Mouse (Mus musculus): ENCODE measurements around the gene Gm4565. TPM values are rescaled to one million over a fixed set of nuclear protein-coding genes. Genes with fewer than 3 reads are reported as not detected.
"Not testable (repeated sequence)": the region's sequence is repeated elsewhere in the genome, so short reads cannot be mapped to it uniquely, and the experiment has no call there.

Gene Gm4565
- not detected in 2 replicates for polyA plus RNA-seq (2012; ENCODE audit: insufficient read depth, insufficient read length, low replicate concordance, missing spikeins)

DNA sequence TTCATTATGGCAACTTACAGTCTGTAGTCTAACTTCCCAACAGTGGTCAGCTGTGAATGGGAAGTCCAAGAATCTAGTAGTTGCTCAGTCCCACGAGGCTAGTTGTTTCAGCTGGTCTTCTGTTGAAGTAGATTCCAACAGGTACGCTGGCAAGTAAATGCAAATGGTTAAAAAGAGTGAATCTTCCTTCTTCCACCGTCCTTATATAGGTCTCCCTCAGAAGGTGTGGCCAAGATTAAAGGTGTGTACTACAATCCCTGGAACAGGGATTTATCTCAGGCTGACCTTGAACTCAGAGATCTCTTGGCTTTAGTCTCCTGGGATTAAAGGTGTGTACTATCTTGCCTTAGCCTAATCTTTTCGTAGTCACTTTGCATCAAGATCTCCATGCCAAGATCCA is at the start of gene Gm4565:
Gm4565 (minus strand) TSS at position 101 of the 400 bp plus-strand sequence.
- 66% methylated on average over 2 of the region's 4 CpGs for WGBS
- not testable (repeated sequence) for H3K4me3 ChIP-seq (ENCODE audit: insufficient read depth, low read depth, low read length); H3K27ac ChIP-seq (ENCODE audit: insufficient read depth, low read depth, low read length); H3K4me1 ChIP-seq (ENCODE audit: control insufficient read depth, insufficient read depth, low read length)

DNA sequence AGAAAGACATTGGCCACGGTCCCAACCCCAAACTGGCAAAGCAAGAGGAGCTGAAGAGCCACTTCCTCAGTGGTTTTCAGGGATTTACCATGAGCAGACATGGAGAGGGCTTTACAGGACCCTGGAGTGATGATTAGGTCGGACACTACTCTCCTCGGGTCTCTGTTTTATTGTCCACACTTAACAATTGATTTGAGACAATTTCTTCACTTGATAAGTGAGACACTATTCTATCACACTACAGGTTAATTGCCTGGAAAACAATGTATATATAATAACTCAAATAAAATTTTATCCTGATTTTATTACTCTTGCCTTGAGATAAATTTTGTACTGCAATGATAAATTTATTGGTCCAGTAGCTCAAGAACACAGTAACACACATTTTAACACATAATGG is 22.7 kb downstream of the Gm4565 start, which contains the start of gene Gm4201:
Gm4201 (minus strand) TSS at position 101 of the 400 bp plus-strand sequence.
- not testable (repeated sequence) for H3K27ac ChIP-seq (ENCODE audit: insufficient read depth, low read depth, low read length); H3K4me1 ChIP-seq (ENCODE audit: control insufficient read depth, insufficient read depth, low read length); H3K4me3 ChIP-seq (ENCODE audit: insufficient read depth, low read depth, low read length)
- WGBS, result no CpG with 5 or more reads among the region's 3 CpGs

GRCm38 (mm10) chr7:22534787-22535186 is 53.1 kb downstream of the Gm4565 start, which contains the start of gene Gm8677:
Gene Gm8677 (minus strand): TSS chr7:22534887.
- H3K4me1 ChIP-seq (ENCODE audit: control insufficient read depth, insufficient read depth, low read length); H3K27ac ChIP-seq (ENCODE audit: insufficient read depth, low read depth, low read length); H3K4me3 ChIP-seq (ENCODE audit: insufficient read depth, low read depth, low read length): not testable (repeated sequence)
- WGBS, result no CpG with 5 or more reads among the region's 1 CpGs

Other genes starting within 250 kb of the Gm4565 start
- not detected in 2 replicates for gene Gm8660, start 217.1 kb downstream of the Gm4565 start, polyA plus RNA-seq (2012; ENCODE audit: insufficient read depth, insufficient read length, low replicate concordance, missing spikeins)
- gene Vmn1r148, start 174.5 kb downstream of the Gm4565 start, polyA plus RNA-seq (2012; ENCODE audit: insufficient read depth, insufficient read length, low replicate concordance, missing spikeins), result not detected in 2 replicates
- gene Vmn1r149, start 149.9 kb downstream of the Gm4565 start, polyA plus RNA-seq (2012; ENCODE audit: insufficient read depth, insufficient read length, low replicate concordance, missing spikeins), result not detected in 2 replicates
- not detected in 2 replicates for gene Gm10665, start 124.1 kb downstream of the Gm4565 start, polyA plus RNA-seq (2012; ENCODE audit: insufficient read depth, insufficient read length, low replicate concordance, missing spikeins)
- not detected in 2 replicates for gene Vmn1r151, start 88.4 kb downstream of the Gm4565 start, polyA plus RNA-seq (2012; ENCODE audit: insufficient read depth, insufficient read length, low replicate concordance, missing spikeins)
- not detected in 2 replicates for gene Vmn1r152, start 65.2 kb downstream of the Gm4565 start, polyA plus RNA-seq (2012; ENCODE audit: insufficient read depth, insufficient read length, low replicate concordance, missing spikeins)
- not detected in 2 replicates for gene Gm8677, start 53.2 kb downstream of the Gm4565 start, polyA plus RNA-seq (2012; ENCODE audit: insufficient read depth, insufficient read length, low replicate concordance, missing spikeins)
- not detected in 2 replicates for gene Gm4201, start 22.8 kb downstream of the Gm4565 start, polyA plus RNA-seq (2012; ENCODE audit: insufficient read depth, insufficient read length, low replicate concordance, missing spikeins)
- not detected in 2 replicates for gene Vmn1r155, start 69.9 kb upstream of the Gm4565 start, polyA plus RNA-seq (2012; ENCODE audit: insufficient read depth, insufficient read length, low replicate concordance, missing spikeins)
- not detected in 2 replicates for gene Gm8693, start 104.2 kb upstream of the Gm4565 start, polyA plus RNA-seq (2012; ENCODE audit: insufficient read depth, insufficient read length, low replicate concordance, missing spikeins)
- not detected in 2 replicates for gene Gm4567, start 131.6 kb upstream of the Gm4565 start, polyA plus RNA-seq (2012; ENCODE audit: insufficient read depth, insufficient read length, low replicate concordance, missing spikeins)
- not detected in 2 replicates for gene Vmn1r157, start 173.6 kb upstream of the Gm4565 start, polyA plus RNA-seq (2012; ENCODE audit: insufficient read depth, insufficient read length, low replicate concordance, missing spikeins)
- gene Vmn1r158, start 202.7 kb upstream of the Gm4565 start, polyA plus RNA-seq (2012; ENCODE audit: insufficient read depth, insufficient read length, low replicate concordance, missing spikeins), result not detected in 2 replicates